Mouse (Mus musculus) layer of hippocampus, adult 11-12 months (tissue): Measurements from ENCODE around the gene Fut8.
"Not testable (repeated sequence)": the region's sequence is repeated elsewhere in the genome, so short reads cannot be mapped to it uniquely, and the experiment has no call there.

Source experiments
- DNase-seq: peaks from one replicate; pipeline ENCODE4 v3.0.0; 2022; ENCODE audit warnings: low spot score

Gene Fut8

DNA sequence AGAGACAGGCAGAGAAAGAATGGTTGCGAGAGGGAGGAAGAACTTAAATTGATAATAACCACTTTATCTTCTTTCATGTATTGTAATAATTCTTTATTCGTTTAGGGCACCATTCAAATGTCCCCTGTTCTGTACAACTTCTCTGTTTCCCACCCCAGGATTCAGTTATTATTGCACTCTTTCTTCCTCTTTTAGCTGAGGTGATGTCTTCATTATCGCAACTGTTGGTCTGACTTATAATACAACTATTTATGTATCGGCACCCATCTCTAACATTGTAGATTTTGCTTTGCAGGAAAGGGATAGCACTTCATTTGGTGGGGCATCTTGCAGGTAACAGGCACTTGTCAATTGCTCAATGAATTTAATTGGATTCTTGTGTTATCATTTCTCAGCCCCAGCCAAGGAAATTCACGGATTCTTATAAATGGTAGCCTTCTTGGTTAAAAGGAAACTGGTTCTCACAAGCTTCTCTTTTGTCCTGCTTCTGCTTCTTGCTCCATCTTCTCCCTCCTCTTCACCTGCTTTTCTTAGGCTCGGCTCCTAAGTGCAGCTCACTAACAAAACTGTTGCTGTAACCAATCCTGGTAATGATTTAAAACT, 15.6 kb upstream of the Fut8 start:
- no peak for DNase-seq

DNA sequence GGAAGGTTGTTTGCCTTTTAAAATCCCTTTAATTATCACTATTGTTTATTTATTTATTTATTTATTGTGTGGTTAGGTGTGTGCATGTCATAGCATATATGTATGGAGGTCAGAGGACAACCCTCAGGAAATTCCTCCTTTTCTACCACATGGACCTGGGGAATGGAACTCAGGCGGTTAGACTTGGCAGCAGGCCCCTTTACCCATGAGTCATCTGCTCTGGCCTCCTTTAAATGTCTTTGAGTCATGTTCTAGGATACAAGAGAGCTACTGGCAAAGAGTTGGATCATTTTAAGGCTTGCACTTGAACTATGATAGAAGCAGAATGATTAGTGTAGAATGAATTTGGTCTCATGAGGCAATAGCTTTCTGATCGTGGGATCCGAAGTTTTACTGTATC, 14.3 kb upstream of the Fut8 start:
- no peak for DNase-seq

DNA sequence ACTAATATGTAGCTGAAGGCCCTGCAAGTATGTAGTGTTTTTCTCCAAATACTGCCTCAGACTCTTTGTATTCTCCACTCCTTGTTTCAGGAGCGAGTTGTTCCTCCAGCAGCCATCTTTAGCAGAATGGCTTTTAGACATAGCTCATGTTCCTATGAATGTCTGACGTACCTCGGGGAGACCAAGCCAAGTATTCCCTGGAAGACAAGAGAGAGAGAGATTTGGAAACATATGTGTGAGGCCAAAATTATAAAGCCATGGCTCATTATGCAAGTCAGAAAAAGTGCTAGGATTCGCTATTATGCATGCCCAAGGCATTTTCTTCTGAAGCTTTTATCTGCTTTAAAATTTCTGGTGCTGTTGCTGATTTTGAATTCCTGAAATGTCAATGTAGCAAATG, 13.8 kb upstream of the Fut8 start:
- no peak for DNase-seq

DNA sequence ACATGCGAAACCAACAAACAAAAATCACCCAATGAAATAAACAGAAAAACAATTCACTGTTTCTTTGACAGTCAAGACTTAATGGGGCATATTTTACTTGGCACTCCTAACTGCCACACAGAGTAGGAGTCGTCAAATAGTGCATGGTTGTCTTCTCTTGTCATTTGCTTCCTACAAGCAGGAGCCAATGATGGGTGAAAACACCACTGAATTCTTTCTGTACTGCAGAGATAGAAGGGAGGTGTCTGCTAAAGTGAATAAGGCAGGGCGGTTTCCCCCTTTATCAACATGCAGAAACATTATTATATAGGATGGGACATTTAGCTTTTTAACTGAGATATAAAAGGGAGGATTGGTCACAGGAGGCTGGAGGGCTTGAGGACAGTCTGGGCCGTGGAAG, 13.0 kb upstream of the Fut8 start:
- no peak for DNase-seq

DNA sequence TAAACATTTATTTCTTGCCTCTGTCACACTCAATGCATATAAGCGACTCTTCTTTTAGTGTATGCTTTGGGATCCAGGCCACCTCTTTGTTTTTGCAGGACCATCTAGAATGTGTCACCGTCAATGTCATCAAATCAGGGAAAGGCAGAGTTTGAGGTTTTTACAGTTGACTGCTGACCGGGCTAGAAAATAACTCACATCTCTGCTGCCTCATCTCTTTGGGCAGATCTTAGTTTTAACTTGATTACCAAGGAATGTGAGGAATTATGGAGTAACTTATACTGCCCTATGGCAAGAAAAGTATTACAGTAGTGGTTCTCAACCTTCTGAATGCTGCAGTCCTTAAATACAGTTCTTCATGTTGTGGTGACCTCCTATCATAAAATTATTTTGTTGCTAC, 12.2 kb upstream of the Fut8 start:
- no peak for DNase-seq

DNA sequence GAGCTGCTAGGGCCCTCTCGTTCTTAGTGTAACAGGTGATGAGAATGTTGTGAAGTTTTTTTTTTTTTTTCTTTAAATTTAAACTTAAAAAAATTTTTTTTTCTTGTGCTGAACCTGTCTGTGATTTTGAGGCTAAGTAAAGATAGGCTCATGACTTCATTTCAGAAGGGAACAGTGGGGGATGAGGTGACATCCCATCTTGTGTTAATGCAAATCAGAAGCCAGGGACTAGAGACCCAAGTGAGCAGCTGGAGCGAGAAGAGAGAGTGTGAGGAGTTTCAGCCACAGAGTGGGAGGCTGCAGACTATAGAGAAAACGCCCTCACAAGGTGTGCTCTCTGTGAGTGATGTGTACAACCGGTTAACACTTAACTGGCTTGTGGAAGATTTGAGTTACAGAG, 2.0 kb upstream of the Fut8 start:
- no peak for DNase-seq

DNA sequence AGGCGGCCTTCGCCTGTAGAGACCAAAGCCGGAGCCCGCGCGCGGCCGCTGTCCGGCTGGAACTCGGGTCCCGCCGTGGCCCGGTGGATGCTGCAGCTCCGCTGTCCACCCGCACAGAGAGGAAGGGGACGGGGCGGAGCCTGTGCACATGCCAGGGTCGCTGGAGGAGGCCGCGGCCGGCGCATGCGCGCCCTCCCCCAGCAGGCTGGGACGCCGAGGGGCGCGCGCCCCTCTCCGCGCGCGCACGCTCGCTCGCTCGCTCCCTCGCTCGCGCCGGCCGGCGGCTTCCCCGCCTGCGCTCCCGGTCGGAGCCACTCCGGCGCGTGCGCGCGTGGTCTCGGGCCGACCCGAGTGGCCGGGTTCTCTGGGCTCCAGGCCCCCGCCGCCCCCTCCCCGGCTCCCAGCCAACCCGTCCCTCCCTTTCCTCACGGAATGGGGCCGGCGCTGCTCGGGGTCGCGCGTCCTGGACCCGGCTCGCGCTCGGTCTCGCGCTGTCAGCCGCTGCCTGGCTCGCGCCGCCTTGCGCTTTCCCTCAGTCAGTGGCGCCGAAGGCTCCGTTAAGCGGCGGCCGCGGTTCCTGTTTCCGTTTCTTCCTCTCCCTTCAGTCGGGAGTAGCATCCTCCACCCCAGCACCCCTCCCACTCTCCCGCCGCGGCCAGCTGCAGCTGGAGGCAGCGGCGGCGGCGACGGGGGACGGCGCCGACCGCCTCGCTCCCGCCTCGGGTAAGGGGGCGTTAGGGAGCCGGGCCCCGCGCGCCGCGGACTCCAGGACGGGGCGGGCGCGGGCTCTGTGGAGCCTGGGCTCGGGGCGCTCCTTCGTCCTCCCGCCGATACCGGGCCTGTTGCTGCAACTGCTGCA, 835 bp downstream of the Fut8 start:
- peak; percentile 92 for DNase-seq

DNA sequence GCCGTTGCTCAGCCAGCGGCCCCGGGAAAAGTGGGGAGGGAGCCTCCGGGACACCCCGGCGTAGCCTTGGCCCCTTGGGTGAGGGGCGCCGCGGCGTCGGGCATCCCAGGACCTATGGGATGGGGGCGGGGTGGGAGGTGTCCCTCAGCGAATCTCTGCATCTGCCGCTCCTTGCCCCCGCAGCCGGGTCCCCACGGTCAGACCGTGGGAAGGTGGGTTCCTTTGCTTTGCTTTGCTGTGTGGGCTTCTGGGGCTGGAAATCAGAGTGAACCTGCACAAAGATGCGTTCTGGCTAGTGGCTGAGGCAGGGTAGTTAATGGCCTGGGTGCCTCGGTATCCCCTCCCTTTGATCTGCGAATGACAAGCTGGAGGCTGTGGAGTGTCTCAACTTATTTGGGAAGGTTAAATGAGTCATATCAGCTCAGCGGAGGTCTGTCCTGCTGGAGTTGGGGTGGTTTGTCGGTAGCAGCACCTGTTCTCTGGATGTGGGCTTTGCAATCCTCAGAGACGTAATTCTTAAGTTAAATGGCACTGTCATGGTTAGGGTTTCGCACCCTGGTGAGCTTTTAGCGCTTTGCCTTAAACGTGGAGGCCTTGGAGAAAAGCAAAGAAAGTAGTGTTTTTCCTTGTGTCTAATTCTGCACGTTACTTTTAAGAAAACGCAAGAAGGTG, 1.6 kb downstream of the Fut8 start:
- peak; percentile 25 for DNase-seq

DNA sequence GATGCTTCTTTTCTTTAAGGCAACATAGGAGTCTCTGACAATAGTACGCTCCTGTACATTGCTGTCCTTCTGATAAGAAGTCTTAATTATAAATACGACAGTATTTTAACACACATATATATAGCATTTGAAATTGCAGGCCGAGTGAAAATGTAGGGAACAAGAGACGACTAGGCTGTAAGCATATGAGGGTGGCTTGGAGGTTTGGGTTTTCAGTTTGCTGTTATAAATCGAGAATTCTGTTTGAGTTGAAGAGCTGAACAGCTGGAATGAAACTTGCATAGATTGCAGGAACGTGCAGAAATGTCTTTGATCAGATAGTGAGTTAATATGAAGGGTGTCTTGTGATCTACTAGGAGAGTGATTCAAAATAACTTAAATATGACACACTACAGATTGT, 2.4 kb downstream of the Fut8 start:
- no peak for DNase-seq

DNA sequence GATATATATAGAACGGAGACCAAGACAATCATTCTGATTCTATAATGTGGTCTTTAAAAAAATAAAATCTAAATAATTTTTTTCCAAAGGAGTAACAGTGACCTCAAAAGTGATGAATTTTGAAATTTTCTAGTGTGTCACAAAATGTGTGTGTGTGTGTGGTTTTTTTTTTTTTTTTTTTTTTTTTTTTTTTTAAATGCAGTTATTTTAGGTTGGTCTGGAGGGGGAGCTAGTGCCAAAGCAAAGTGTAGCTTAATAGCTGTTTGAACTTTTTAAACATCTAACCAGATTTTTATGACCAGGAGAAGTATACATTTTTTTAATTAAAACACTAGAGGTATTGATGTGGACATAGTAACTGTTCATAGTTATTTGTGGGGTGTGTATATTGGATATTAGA, 2.9 kb downstream of the Fut8 start:
- DNase-seq, result no peak

DNA sequence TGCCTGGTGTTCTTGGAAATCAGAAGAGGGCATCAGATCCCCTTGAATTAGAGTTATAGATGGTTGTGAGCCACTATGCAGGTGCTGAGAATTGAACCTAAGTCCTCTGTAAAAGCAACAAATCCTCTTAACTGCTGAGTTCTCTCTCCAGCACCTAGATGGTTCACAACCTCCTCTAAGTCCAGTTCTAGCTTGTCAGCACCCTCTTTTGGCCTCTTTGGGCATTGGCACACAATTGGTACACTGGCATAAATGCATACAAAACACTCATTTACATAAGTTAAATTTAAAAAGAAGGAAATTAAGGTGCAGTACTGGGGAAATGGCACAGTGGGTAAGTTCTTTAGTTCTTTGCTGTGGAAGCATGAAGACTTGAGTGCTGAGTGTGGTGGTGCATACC, 24.7 kb downstream of the Fut8 start:
- no peak for DNase-seq

DNA sequence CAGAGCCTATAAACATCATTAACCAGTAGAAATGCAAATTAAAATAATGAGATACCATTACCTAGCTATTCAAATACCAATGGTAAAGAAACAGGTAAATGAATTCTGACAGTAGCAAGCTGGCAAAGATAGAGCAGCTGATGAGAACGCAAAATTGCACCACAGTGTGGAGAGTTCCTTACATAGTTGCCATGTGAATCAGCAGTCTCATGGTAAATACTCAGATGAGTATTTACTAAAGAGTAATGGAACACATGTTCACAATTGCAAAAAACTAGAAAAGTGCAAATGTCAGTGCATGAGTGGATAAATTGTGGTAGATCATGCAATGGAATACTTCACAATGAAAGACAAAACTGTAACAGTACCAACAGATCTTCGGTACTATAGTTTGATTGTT, 25.9 kb downstream of the Fut8 start:
- DNase-seq, result no peak

DNA sequence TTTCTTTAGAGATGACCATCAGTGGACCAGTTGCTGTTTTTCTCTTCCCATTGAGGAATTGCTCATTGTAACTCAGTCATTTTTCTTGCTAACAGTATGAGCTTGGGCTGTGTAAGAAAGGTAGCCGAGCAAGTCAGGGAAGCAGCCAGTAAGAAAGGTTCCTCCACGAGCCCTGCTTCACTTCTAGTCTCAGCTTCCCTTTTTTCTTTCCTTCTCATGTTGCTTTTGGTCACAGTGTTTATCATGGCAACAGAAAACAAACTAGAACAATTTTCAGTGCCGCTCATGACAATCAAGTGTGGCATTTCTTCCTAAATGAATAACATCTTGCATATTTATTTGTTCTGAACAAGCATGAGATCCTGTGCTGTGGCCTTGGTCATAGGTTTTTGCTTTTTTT, 32.8 kb downstream of the Fut8 start:
- no peak for DNase-seq

DNA sequence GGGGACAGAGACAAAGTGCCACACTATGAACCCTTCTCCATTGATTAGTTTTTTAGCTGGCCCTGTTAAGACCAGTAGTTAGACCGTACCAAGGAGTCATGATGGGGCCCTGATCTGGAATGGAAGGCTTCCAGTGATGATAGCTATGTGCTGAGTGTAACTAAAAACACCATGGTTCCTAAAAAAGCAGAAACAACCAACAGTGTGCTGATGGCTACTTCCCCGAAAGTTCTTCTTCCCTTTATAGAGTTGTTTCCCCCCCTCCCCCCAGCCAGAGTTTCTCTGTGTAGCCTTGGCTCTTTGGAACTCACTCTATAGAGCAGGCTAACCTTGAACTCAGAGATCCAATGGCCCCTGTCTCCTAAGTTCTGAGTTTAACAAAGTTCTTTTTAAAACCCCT, 50.6 kb downstream of the Fut8 start:
- no peak for DNase-seq

DNA sequence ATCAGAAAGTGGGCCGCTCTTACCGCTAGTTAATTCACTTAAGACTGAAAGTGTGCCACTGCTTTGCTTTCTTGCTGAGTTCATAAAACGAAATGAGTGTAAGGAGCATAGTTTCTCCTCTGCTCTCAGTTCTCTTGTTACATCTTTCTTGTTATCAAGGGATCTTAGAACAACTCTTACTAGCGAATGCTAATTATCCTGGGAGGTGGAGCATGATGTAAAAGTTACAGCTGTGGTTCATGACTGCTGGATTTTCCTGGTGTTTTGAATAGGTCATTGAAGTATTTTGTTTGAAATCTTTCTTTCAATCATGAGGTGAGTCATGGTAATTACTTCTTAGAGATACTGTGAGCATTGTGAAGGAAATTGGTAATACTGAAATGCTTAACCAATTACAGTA, 53.1 kb downstream of the Fut8 start:
- no peak for DNase-seq

DNA sequence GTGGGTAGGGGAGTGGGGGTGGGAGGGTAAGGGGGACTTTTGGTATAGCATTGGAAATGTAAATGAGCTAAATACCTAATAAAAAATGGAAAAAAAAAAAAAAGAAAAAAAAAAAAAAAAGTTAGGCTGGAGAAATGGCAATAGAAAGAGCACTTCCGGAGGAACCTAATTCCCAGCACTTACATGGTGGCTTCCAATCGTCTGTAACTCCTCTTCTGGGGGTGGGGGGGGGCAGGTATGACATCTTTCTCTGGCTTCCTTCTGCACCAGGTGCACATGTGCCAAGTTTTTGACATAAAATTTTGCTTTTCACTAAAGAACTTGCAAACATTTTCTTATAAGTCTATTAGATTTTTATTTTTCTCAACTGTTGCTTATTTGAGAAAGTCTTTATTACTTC, 53.9 kb downstream of the Fut8 start:
- DNase-seq, result not testable (repeated sequence)

DNA sequence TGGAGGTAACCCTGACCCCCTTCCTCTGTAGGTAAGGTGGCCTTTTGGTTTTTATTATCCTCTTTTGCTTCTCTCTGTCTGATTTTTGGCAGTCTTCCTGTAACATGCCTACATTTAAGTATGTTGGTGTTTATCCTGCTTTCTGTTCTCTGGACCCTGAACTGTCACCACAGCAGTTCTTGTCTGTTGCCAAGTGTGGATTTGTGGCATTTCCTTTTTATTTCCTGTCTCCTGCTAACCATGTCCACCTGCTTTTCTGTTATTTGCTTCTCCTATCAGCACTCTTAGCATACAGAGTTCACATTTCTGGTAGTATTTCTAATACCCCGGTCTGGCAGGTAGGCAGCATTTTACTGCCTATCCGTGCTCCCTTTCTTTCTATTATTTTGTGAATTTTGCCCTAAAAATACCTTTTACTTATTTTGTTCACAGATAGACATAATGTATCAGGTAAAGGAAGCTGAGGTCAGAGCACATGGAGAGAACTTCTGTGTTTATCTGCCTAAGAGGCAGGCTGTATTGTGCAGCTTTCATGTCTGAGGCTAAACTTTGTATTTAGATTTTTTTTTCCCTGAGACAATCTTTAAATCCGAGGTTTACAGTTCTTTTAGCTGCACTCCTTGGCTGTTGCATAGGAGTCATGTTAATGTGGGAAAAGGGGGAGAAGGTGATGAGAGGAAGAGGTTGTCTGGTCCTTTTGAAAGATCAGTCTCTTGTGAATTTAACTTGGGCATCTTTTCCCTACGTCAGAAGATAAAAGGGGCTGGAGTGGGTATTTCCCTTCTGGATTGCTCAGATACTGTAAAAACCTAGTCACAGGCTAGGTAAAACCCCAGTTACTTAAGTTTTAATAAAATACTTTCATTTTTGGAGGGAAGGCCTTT, 54.7 kb downstream of the Fut8 start:
- no peak for DNase-seq

DNA sequence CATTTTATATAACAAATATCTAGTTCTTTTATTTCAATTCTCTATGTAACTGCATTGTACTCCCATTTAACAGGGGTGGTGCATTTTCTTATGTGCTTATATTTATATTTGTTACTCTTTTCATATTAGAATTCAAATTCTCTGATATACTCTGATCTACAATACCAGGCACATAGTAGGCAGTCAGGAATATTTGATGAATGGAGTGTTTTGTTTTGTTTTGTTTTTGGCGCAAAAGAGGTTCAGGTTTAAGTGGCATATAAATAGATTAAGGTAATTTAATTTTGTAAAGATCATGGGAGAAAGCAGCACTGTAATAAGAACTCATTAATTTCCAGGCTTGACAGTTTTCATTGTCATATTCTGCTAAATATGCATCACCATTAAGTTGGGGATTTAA, 58.2 kb downstream of the Fut8 start:
- DNase-seq, result no peak

DNA sequence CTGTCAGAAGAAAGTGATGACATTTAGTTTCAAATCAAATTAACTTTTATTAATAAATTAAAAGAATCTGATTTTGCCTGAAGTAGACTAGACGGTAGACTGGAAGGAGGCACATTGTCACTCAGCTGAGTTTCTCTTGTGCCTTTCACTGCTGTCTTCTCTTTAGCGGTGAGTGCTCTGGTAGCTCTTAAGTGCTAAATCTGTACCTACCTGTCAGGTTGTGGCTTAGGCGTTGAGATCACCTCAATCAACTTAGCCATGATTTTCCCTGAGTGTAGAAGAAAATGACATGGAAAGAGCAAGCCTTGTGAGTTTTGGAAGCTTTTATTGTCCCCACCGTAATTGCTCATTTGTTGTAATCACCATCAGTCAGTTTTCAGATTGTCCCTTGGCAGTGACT, 59.2 kb downstream of the Fut8 start:
- no peak for DNase-seq

DNA sequence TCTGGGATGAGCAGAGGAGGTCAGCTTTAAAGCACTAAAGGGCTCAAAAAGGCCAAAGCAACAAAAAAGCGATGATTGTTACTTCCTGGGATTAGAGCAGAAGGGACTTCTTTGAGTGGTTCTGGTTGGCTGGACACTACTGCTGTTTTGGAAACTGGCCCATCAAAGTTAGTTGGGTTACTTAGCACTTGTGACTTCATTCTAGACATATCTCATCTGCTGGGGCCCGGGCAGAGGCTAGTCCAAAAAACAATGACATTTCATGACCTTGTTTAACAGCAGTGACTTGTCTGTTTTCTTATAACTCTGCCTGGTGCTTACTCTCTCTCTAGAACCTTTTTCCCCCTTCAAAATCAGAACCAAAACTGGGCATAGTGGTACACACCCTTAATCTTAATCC, 59.9 kb downstream of the Fut8 start:
- no peak for DNase-seq

DNA sequence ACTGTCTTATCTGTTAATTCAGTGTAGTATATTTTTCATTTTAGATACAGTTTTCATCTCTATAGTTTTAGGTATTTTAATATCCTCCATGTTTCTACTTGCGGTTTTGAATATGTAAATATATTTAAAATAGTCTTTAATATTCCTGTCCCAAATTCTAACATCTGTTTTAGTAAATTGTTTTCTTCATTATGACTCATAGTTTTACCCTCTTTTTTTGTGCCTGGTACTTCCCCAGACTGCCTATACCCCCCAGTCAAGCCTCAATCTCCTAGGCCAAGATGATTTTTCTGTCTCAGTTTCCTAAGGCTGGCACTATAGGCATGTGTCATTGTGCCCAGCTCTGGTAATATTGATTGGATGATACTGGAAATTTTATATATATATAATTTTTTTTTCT, 64.1 kb downstream of the Fut8 start:
- no peak for DNase-seq

DNA sequence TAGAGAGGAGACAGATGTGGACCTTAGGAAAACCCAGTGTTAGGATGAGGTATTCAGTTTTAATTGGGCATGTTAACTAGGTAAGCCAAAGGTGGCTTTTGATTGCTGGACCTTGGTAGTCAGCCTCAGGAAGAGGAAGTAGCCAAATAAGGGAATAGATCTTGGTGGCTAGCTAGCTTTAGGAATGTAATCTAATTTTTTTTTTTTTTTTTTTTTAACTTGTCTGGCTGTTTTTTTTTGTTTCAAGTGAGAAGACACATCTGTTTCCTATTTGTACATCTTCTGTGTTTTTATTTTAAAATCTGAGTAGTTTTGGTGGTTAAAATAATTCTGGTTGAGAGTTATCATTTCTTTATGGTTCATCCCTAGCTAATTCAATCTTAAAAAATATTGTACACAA, 65.4 kb downstream of the Fut8 start:
- no peak for DNase-seq
